Mouse (Mus musculus) C2C12 (cell line): ENCODE data around the gene Kcnj13.

Experiments used
- CEBPB ChIP-seq: IDR thresholded peaks from one replicate; pipeline ENCODE4 v1.6.1; 2011; ENCODE audit warnings: low read depth, mild to moderate bottlenecking, control low read depth, moderate library complexity
- CTCF ChIP-seq: IDR thresholded peaks from one replicate; pipeline ENCODE4 v1.5.1; 2011; ENCODE audit not compliant: control insufficient read depth, insufficient read depth, insufficient read length
- MAX ChIP-seq: IDR thresholded peaks from one replicate; pipeline ENCODE4 v1.6.1; 2011; ENCODE audit warnings: mild to moderate bottlenecking, control low read depth
- MYOD1 ChIP-seq: IDR thresholded peaks from one replicate; pipeline ENCODE4 v1.6.1; 2011; ENCODE audit warnings: low read depth; ENCODE audit not compliant: control insufficient read depth, insufficient read length
- MYOG ChIP-seq: IDR thresholded peaks from one replicate; pipeline ENCODE4 v1.6.1; 2011; ENCODE audit not compliant: control insufficient read depth, insufficient read length; ENCODE audit errors: extremely low read depth
- USF1 ChIP-seq: IDR thresholded peaks from one replicate; pipeline ENCODE4 v1.6.1; 2011; ENCODE audit warnings: low read depth, mild to moderate bottlenecking, control low read depth, moderate library complexity

DNA sequence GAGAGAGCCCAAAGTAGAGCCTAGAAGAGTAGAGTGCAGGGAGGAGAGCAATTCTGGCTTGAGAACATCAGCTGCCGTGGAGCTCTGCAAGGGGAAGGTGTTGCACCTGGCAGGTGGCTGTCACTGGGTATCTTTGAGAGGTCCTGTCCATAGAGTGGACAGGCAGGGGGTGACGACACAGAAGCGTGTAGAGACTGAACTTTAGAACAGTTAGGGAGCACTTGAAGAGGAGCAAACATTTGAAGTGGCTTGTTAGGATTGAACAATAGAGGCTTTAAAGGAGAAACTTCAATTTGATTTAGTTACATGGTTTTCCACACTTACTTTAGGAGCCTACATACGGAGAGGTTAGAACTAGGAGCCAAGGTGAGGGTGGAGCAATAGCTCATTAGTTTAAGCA lies 14.9 kb upstream of the Kcnj13 start:
- TF ChIP-seq CEBPB (no peak), CTCF (no peak), USF1 (no peak), MAX (no peak), MYOG (no peak), MYOD1 (no peak)
